Mouse (Mus musculus): ENCODE data around the gene Nhsl1. TPM values are rescaled to one million over a fixed set of nuclear protein-coding genes. Genes with fewer than 3 reads are reported as not detected.

Nhsl1 gene
- polyA plus RNA-seq, 1 experiment from 2014 or later: 1.9 TPM

DNA sequence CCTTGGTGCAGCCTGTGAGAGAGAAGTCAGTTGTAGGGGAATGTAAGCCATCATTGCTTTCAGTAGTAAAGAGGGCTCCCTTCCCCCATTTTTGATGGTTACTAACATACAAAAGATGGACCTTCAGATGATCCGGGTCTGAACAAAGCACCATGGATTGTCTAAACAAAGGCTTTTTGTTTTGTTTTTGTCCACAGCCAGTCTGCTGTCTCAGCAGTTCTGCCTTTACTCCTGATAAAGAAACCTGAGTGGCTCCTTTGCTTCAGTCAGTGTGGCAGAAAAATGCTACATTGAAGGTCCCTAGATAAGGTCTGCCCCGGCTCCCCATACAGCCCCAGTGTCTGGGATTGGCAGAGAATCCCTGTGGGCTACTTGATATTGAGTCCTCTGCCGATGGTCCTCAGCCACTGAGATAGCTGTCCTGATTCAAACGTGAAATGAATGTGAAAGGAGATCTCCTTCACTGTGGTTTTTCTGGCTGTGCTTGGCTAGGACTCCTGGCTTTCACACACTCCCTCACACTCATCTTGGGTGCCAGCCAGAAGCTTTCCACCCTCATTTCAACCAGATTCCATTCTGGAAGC, 163.9 kb downstream of the Nhsl1 start:
- Histone ChIP-seq H3K9ac (replicated peaks; ENCODE audit: low read depth) (no peak overlapping the region), H3K36me3 (ENCODE audit: insufficient read depth, low read length) (no peaks in the 10 kb centered on the region), H3K27ac (ENCODE audit: low read length) (no peak overlapping the region), H3K4me2 (replicated peaks; ENCODE audit: low read depth, low read length) (no peak overlapping the region), H3K9me3 (ENCODE audit: low read length) (no peaks in the 10 kb centered on the region), H3K4me1 (ENCODE audit: insufficient read depth, low read depth, low read length) (peaks cover 4% of the 10 kb centered on the region; the same call in 1 of the 2 replicates), H3K27me3 (replicated peaks; ENCODE audit: insufficient read depth, low read length) (no peaks in the 10 kb centered on the region), H3K4me3 (ENCODE audit: low read depth, low read length) (no peak overlapping the region)
- ATAC-seq: no peak
- no peak for DNase-seq (ENCODE audit: low spot score)
- 26% methylated on average over 4 of the region's 4 CpGs for WGBS
- TF ChIP-seq CTCF (IDR thresholded peaks at IDR 0.05): no peak
- no peak for TF ChIP-seq EP300 (IDR thresholded peaks at IDR 0.05)

DNA sequence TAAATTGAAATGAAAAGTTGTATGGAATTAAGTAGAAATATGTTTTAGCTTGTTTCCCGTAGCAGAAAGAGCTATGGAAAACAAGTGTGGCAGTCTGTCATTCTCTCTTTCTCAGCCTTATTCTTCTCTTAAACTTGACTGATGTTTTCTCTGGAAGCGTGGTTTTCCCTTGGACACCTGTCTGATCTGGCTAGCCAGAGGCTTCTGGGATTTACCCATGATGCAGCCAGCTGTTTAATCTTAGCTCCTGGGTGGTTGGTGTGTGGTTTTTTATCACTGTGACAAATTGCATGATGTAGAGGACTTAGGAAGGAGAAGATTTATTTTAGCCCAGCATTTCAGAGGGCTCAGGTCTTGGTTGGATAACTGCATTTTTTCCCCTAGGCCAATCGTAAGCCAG, 164.9 kb downstream of the Nhsl1 start:
- TF ChIP-seq EP300 (IDR thresholded peaks at IDR 0.05): no peak
- TF ChIP-seq CTCF (IDR thresholded peaks at IDR 0.05): no peak
- ATAC-seq (no peak), DNase-seq (ENCODE audit: low spot score) (no peak)
- Histone ChIP-seq H3K27ac (ENCODE audit: low read length) (no peak overlapping the region), H3K4me3 (ENCODE audit: low read depth, low read length) (no peak overlapping the region), H3K9ac (replicated peaks; ENCODE audit: low read depth) (no peak overlapping the region), H3K27me3 (replicated peaks; ENCODE audit: insufficient read depth, low read length) (no peaks in the 10 kb centered on the region), H3K4me1 (ENCODE audit: insufficient read depth, low read depth, low read length) (peaks cover 4% of the 10 kb centered on the region; the same call in 1 of the 2 replicates), H3K36me3 (ENCODE audit: insufficient read depth, low read length) (no peaks in the 10 kb centered on the region), H3K4me2 (replicated peaks; ENCODE audit: low read depth, low read length) (no peak overlapping the region), H3K9me3 (ENCODE audit: low read length) (no peaks in the 10 kb centered on the region)
- WGBS: 89% methylated on average over 3 of the region's 3 CpGs

DNA sequence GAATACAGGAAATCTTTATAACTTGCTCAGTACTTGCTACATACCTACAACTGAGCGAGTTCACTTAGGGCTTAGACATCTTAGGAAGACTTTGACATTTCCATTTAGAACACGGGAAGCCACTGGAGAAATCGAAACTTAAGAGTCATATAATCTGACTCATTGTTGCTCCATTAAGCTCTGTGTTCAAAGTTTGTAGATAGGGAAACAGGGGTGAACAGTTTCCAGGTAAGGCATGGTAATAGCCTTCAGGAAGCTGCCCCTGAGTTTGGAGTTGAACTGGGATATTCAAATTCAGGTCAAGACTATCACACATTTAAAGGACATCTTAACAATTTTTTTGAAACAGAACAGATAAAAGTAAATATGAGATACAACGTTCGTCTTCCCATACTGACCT, 165.9 kb downstream of the Nhsl1 start:
- no peaks in the 10 kb centered on the region for H3K36me3 ChIP-seq (ENCODE audit: insufficient read depth, low read length)
- no peak overlapping the region for H3K9ac ChIP-seq (replicated peaks; ENCODE audit: low read depth)
- no peaks in the 10 kb centered on the region for H3K27me3 ChIP-seq (replicated peaks; ENCODE audit: insufficient read depth, low read length)
- TF ChIP-seq EP300 (IDR thresholded peaks at IDR 0.05): no peak
- TF ChIP-seq CTCF (IDR thresholded peaks at IDR 0.05): no peak
- DNase-seq (ENCODE audit: low spot score): no peak
- H3K27ac ChIP-seq (ENCODE audit: low read length): no peak overlapping the region
- 88% methylated on average over 5 of the region's 5 CpGs for WGBS
- ATAC-seq: no peak
- H3K4me1 ChIP-seq (ENCODE audit: insufficient read depth, low read depth, low read length): peaks cover 4% of the 10 kb centered on the region; the same call in 1 of the 2 replicates
- no peak overlapping the region for H3K4me3 ChIP-seq (ENCODE audit: low read depth, low read length)
- no peaks in the 10 kb centered on the region for H3K9me3 ChIP-seq (ENCODE audit: low read length)
- H3K4me2 ChIP-seq (replicated peaks; ENCODE audit: low read depth, low read length): no peak overlapping the region

DNA sequence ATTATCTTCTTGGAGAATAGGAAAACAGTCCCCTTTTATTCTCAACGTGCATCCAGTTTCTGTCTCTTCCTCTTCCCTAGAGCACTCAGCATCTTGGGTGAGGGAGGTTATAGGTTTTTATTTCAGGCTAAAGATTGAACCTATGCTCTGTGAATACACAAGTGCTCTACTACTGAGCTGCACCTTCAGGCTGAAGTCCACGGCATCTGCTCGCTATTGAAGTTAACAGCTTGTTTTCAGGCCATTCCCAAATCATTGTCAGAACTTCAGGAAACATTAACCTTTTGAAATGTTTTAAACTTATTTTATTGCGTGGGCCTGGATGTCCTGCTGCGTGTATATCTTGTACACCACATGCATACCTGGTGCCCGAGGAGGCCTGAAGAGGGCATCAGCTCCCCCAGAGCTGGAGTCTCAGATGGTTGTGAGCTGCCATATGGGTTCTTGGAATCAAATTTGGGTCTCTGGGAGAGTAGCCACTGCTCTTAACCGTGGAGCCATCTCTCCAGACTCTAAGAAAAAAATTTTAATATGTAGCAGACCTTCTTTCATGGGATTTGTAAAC, 169.5 kb downstream of the Nhsl1 start:
- Histone ChIP-seq H3K27ac (ENCODE audit: low read length) (no peak overlapping the region), H3K36me3 (ENCODE audit: insufficient read depth, low read length) (no peaks in the 10 kb centered on the region), H3K4me2 (replicated peaks; ENCODE audit: low read depth, low read length) (no peak overlapping the region), H3K9me3 (ENCODE audit: low read length) (no peaks in the 10 kb centered on the region), H3K9ac (replicated peaks; ENCODE audit: low read depth) (no peak overlapping the region), H3K4me3 (ENCODE audit: low read depth, low read length) (no peak overlapping the region), H3K27me3 (replicated peaks; ENCODE audit: insufficient read depth, low read length) (no peaks in the 10 kb centered on the region), H3K4me1 (ENCODE audit: insufficient read depth, low read depth, low read length) (no peaks in the 10 kb centered on the region)
- ATAC-seq: no peak
- no peak for DNase-seq (ENCODE audit: low spot score)
- WGBS: 83% methylated on average over 7 of the region's 7 CpGs
- TF ChIP-seq EP300 (IDR thresholded peaks at IDR 0.05): no peak
- TF ChIP-seq CTCF (IDR thresholded peaks at IDR 0.05): no peak

DNA sequence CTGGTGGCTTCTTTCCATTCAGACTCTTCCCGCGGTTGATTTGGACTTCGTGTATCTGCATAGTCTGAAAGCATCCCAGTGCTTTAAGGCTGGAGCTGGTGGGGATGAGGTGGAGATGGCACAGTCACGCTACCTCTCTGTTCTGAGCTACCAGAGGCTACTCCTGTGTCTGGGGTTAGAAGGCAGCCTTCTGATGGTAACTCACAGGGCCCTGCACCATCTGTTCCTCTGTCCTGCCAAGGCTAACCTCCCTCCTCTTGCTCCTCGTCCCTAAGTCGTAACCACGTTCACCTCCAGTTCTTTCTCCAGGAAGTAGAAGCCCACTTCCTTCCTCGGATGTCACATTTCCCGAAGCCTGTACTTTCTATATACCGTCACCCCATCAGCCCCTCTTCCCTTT, 171.2 kb downstream of the Nhsl1 start:
- H3K4me1 ChIP-seq (ENCODE audit: insufficient read depth, low read depth, low read length): no peaks in the 10 kb centered on the region
- H3K4me2 ChIP-seq (replicated peaks; ENCODE audit: low read depth, low read length): no peak overlapping the region
- H3K9ac ChIP-seq (replicated peaks; ENCODE audit: low read depth): no peak overlapping the region
- no peaks in the 10 kb centered on the region for H3K27me3 ChIP-seq (replicated peaks; ENCODE audit: insufficient read depth, low read length)
- no peak for ATAC-seq
- H3K27ac ChIP-seq (ENCODE audit: low read length): no peak overlapping the region
- no peak for TF ChIP-seq CTCF (IDR thresholded peaks at IDR 0.05)
- no peak for TF ChIP-seq EP300 (IDR thresholded peaks at IDR 0.05)
- DNase-seq (ENCODE audit: low spot score): no peak
- 76% methylated on average over 10 of the region's 10 CpGs for WGBS
- H3K9me3 ChIP-seq (ENCODE audit: low read length): no peaks in the 10 kb centered on the region
- H3K4me3 ChIP-seq (ENCODE audit: low read depth, low read length): no peak overlapping the region
- H3K36me3 ChIP-seq (ENCODE audit: insufficient read depth, low read length): no peaks in the 10 kb centered on the region

DNA sequence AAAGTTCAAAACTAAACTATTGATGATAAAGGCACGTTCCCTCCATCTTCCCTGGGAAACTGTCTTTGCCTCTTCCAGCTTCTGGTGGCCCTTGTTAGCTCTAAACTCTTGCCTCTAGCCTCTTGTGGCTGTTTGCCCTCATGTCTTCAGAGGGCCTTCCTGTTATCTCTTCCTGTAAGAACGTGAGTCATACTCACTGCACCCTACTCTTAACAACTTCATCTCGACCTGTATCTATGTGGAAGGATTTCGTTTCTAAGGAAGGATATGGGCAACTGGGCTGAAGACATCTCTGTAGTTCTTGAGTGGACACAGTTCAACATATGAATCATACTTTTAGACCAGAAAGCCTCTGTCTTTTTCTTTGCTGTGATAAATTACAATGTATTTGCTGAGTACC, 173.2 kb downstream of the Nhsl1 start:
- no peaks in the 10 kb centered on the region for H3K4me1 ChIP-seq (ENCODE audit: insufficient read depth, low read depth, low read length)
- H3K36me3 ChIP-seq (ENCODE audit: insufficient read depth, low read length): no peaks in the 10 kb centered on the region
- WGBS: 27% methylated on average over 4 of the region's 4 CpGs
- no peak for TF ChIP-seq CTCF (IDR thresholded peaks at IDR 0.05)
- TF ChIP-seq EP300 (IDR thresholded peaks at IDR 0.05): no peak
- no peak overlapping the region for H3K27ac ChIP-seq (ENCODE audit: low read length)
- H3K9ac ChIP-seq (replicated peaks; ENCODE audit: low read depth): no peak overlapping the region
- H3K9me3 ChIP-seq (ENCODE audit: low read length): no peaks in the 10 kb centered on the region
- H3K4me3 ChIP-seq (ENCODE audit: low read depth, low read length): no peak overlapping the region
- H3K27me3 ChIP-seq (replicated peaks; ENCODE audit: insufficient read depth, low read length): no peaks in the 10 kb centered on the region
- DNase-seq (ENCODE audit: low spot score) (no peak), ATAC-seq (no peak)
- H3K4me2 ChIP-seq (replicated peaks; ENCODE audit: low read depth, low read length): no peak overlapping the region
